Mouse (Mus musculus): ENCODE data around the gene Cep19.

DNA sequence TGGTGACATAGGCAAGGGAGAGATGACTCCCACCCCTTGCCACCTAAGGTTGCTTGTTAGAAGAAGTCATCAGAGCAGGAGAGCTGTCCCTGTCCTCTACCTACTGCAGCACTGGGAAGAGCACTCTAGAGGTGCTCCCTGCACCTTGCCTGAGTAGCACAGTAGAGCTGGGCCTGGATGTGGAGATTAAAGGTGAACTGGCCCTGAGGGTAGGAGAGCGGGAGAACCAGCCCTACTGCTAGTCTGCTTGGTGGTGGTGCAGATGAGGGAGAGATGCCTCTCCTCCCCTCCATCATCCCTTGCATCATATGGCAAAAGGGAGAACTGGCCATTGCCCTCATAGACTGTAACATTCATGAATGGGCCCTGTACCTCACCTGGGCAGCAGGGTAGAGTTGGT, 32.7 kb upstream of the Cep19 start:
- TF ChIP-seq HCFC1 (IDR thresholded peaks at IDR 0.05; ENCODE audit: borderline replicate concordance, insufficient read depth, low read length) (no peak), ZNF384 (IDR thresholded peaks at IDR 0.05; ENCODE audit: low read depth, low read length) (no peak), ZC3H11A (IDR thresholded peaks at IDR 0.05; ENCODE audit: borderline replicate concordance, low read depth, low read length) (no peak)
